Mouse (Mus musculus) erythroblast, embryonic 14.5 days (primary cell): ENCODE results near the gene Alox12b. TPM values are rescaled to one million over a fixed set of nuclear protein-coding genes. Genes with fewer than 3 reads are reported as not detected.

Experiments used
- H3K27me3 ChIP-seq: 2 replicates; pipeline ENCODE4 v1.6.1; 2012; ENCODE audit warnings: inconsistent platforms; ENCODE audit not compliant: control insufficient read depth
- H3K36me3 ChIP-seq: 2 replicates; pipeline ENCODE4 v1.6.1; 2012; ENCODE audit warnings: mild to moderate bottlenecking, inconsistent platforms; ENCODE audit not compliant: control insufficient read depth
- H3K4me1 ChIP-seq: 2 replicates; pipeline ENCODE4 v1.6.1; 2012; ENCODE audit warnings: inconsistent platforms; ENCODE audit not compliant: control insufficient read depth
- H3K4me3 ChIP-seq: replicated peaks from 2 replicates; pipeline ENCODE3; 2012; ENCODE audit warnings: moderate library complexity, mild to moderate bottlenecking, inconsistent platforms
- H3K9me3 ChIP-seq: 2 replicates; pipeline ENCODE4 v1.6.1; 2012; ENCODE audit warnings: low read length, inconsistent platforms, mixed read lengths; ENCODE audit not compliant: control insufficient read depth
- GATA1 ChIP-seq: IDR thresholded peaks from 2 replicates; pipeline ENCODE4 v1.6.1; 2012; ENCODE audit warnings: low read length, inconsistent platforms, mixed read lengths
- TAL1 ChIP-seq: IDR thresholded peaks from 3 replicates; pipeline ENCODE4 v1.6.1; 2012; ENCODE audit warnings: low read length, inconsistent platforms, mixed read lengths
- polyA plus RNA-seq: library from polyadenylated mRNA; stranded (reverse); fragments of >175 nt; gene quantifications from 2 replicates; pipeline ENCODE4 v1.2.3, GENCODE M21; 2012

Gene Alox12b
- polyA plus RNA-seq, 1 experiment: not detected

DNA sequence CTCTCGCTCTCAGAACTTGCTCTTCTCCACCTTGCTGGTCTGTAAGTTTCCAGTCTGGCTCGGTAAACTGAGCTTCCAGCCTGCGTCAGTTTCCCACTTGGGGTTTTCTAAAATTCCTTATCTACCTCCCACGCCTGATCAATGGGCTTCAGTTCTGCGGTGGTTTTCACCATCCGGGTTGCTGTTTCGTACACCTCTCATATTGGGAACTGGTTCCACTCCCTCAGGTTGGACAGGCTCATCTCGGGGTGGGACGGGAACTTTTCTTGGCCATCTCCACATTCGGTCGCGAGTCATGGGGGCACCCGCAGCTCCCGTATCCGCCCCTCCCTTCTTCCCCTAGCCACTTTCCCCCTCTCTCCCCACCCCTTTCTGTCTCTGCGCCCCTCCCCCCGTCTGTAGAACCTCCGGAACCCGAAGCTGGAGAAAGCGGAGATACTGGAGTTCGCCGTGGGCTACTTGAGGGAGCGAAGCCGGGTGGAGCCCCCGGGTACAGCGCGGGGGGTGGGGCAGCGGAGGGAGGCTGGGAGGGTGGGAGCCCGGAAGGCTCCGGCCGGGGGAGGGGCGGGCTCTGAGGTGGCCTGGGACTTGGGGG lies 35.0 kb upstream of the Alox12b start:
- TF ChIP-seq TAL1 (no peak), GATA1 (no peak)
- no peaks in the 10 kb centered on the region; the same call in 1 of the 2 replicates for H3K9me3 ChIP-seq
- no peaks in the 10 kb centered on the region for H3K36me3 ChIP-seq
- H3K4me1 ChIP-seq: peaks cover 83% of the 10 kb centered on the region
- H3K27me3 ChIP-seq: peaks cover 64% of the 10 kb centered on the region
- H3K4me3 ChIP-seq: peak overlapping the region; percentile 82

GRCm38 (mm10) chr11:69122336-69122951 lies 34.3 kb upstream of the Alox12b start, which contains the start of gene 9130213A22Rik:
Gene 9130213A22Rik (minus strand): TSS chr11:69122589.
- H3K9me3 ChIP-seq: no peaks in the 10 kb centered on the region; the same call in 1 of the 2 replicates
- no peaks in the 10 kb centered on the region for H3K36me3 ChIP-seq
- H3K4me1 ChIP-seq: peaks cover 81% of the 10 kb centered on the region
- no peak for TF ChIP-seq TAL1
- peak within 1 kb of the TSS; percentile 82 for H3K4me3 ChIP-seq
- peaks cover 63% of the 10 kb centered on the region for H3K27me3 ChIP-seq

DNA sequence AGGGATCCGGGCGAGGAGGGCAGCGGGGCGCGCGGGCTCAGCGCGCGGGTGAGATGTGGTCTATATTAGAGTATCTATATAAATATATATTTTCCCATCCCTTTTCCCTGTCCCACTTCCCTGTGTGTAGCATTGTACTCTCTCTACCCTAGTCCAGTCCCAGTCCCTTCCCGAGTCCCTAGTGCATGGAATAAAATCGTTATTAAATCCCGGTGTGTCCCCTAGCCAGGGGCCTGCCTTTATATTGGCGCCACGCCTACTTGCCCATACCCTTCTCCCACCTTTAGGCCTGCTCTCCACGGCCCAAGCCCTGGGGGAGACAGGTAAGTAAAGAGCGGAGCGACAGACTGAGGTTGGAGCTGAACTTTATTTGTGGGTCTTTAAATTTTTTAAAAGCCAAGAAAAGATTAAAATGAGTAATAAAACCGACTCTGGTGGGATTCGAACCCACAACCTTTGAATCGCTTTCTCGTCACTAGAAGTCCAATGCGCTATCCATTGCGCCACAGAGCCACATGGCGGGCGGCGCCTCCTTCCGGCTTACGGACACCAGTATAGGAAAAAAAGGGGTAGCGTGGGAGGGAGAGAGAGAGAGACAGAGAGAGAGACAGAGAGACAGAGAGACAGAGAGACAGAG lies 33.6 kb upstream of the Alox12b start:
- peaks cover 73% of the 10 kb centered on the region for H3K4me1 ChIP-seq
- no peaks in the 10 kb centered on the region for H3K36me3 ChIP-seq
- H3K27me3 ChIP-seq: peaks cover 60% of the 10 kb centered on the region
- no peaks in the 10 kb centered on the region; the same call in 1 of the 2 replicates for H3K9me3 ChIP-seq
- peak overlapping the region; percentile 82 for H3K4me3 ChIP-seq
- no peak for TF ChIP-seq TAL1
- no peak for TF ChIP-seq GATA1

- Histone ChIP-seq H3K36me3 (no peaks in the 10 kb centered on the region), H3K4me1 (peaks cover 67% of the 10 kb centered on the region), H3K9me3 (no peaks in the 10 kb centered on the region; the same call in 1 of the 2 replicates), H3K4me3 (peak overlapping the region; percentile 82), H3K27me3 (peaks cover 59% of the 10 kb centered on the region)
- TF ChIP-seq TAL1 (no peak), GATA1 (no peak)
Measured at GRCm38 (mm10) chr11:69123693-69124497, 32.9 kb upstream of the Alox12b start.

GRCm38 (mm10) chr11:69124498-69124847 lies 32.3 kb upstream of the Alox12b start:
- Histone ChIP-seq H3K9me3 (no peaks in the 10 kb centered on the region; the same call in 1 of the 2 replicates), H3K27me3 (peaks cover 54% of the 10 kb centered on the region), H3K4me3 (peak overlapping the region; percentile 82)

DNA sequence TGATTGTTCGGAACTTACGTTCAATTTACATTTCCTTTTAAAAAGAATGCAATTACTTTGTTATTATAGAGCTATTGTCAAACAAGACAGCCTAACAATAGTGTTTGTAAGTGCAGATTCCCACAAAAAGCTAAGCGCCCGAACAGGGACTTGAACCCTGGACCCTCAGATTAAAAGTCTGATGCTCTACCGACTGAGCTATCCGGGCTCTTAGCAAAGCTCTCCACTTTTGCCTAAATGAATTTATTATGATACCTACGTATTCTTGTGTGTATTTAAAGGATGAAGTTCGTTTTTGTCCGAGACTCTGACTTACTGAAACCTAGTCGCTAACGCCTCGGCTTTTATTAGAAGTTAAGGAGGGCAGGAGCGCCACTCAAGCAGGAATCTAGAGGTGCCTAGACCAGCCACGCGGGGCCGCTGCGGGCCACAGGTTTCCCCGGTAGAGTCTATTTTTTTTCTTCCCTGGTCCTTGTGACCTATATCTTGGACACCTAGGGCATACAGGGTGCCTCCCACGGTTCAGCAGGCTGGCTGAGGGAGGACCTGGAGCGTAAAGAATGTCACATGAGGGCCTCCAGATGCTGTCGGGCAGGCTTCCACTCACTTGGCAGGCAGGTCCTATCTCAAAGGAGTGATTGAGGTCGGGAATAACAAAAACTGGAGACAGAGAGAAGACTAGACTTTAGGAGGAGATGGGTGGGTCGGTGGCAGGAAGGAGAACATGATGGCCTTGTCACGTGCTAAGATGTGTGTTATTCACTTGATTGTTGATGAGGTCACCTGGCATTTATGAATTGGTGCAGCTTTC lies 31.5 kb upstream of the Alox12b start:
- Histone ChIP-seq H3K4me3 (peak overlapping the region; percentile 82), H3K4me1 (peaks cover 55% of the 10 kb centered on the region), H3K27me3 (peaks cover 50% of the 10 kb centered on the region), H3K36me3 (no peaks in the 10 kb centered on the region), H3K9me3 (no peaks in the 10 kb centered on the region; the same call in 1 of the 2 replicates)
- TF ChIP-seq TAL1 (no peak), GATA1 (no peak)

More at GRCm38 (mm10) chr11:69124498-69124847, 32.3 kb upstream of the Alox12b start:
- Histone ChIP-seq H3K36me3 (no peaks in the 10 kb centered on the region), H3K4me1 (peaks cover 61% of the 10 kb centered on the region)
- TF ChIP-seq TAL1 (no peak), GATA1 (no peak)

GRCm38 (mm10) chr11:69125852-69125918 lies 31.1 kb upstream of the Alox12b start, which contains the start of gene Aloxe3:
Gene Aloxe3 (plus strand): TSS chr11:69125896.
- H3K4me1 ChIP-seq: peaks cover 51% of the 10 kb centered on the region
- H3K27me3 ChIP-seq: peaks cover 46% of the 10 kb centered on the region
- peak within 1 kb of the TSS; percentile 82 for H3K4me3 ChIP-seq

DNA sequence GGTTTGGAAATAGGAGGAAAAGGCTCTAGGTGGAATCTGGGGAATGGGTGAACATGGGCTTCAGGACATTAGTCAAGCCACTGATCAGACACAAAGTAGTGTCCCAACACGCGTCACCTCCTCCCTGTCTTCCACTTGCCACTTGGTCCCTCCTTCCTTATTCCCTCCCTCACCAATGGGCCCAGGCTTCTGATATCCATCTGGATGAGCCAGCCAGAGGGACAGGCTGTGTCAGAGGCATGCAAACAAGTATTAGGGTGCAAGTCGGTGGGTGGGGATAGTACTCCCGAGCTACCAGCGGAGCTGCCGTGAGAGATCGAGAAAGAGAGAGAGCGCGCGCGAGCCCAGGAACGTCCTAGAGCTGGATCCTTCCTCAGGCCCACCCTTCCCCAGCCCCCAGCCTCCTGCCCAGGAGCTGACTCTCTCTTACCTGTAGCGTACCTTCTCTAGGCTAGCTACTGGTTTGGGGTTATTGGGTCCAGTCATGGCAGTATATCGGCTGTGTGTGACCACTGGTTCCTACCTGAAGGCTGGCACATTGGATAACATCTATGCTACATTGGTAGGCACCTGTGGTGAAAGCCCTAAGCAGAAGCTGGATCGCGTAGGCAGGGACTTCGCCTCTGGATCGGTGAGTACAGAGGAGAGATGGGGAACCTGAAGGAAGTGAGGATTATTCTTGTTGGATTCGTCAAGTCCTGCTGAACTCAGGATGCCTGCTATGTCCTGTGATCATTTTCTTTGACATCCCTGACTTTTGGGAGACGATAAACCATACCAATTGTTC lies 30.7 kb upstream of the Alox12b start:
- Histone ChIP-seq H3K4me1 (peaks cover 47% of the 10 kb centered on the region), H3K4me3 (peak overlapping the region; percentile 82), H3K36me3 (no peaks in the 10 kb centered on the region), H3K9me3 (no peaks in the 10 kb centered on the region; the same call in 1 of the 2 replicates), H3K27me3 (peaks cover 42% of the 10 kb centered on the region)
- TF ChIP-seq GATA1 (no peak), TAL1 (no peak)

More at GRCm38 (mm10) chr11:69125852-69125918, 31.1 kb upstream of the Alox12b start, which contains the start of gene Aloxe3:
- Histone ChIP-seq H3K36me3 (no peaks in the 10 kb centered on the region), H3K9me3 (no peaks in the 10 kb centered on the region; the same call in 1 of the 2 replicates)
- no peak for TF ChIP-seq GATA1
- TF ChIP-seq TAL1: no peak
